Mouse (Mus musculus): Measurements from ENCODE around the gene Wdr20.

DNA sequence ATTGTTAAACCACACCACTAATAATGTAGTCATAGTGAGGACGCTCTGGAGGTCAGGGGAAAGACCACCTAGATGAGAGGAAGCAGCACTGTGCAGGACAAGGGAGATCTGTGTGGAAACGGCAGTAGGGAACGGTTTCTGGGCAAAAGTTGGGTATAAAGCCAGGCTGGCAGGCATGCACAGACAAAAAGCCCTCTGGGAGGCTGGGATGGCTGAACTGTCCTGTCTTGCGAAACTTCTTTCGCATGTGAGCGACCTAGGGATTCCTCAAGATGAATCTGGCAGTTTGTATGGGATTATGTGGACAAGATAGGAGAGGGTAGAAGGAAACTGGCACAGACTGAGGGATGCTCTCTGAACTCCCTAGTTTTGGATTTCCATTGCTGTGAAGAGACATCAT, 34.2 kb downstream of the Wdr20 start:
- TF ChIP-seq CTCF (IDR thresholded peaks at IDR 0.05; ENCODE audit: low read depth) (no peak), EP300 (IDR thresholded peaks at IDR 0.05; ENCODE audit: low read depth) (no peak)

Data from heart, postnatal 0 days (tissue).